8 mouse cellular contexts compared by ENCODE assay signal in the genomic region with DNA sequence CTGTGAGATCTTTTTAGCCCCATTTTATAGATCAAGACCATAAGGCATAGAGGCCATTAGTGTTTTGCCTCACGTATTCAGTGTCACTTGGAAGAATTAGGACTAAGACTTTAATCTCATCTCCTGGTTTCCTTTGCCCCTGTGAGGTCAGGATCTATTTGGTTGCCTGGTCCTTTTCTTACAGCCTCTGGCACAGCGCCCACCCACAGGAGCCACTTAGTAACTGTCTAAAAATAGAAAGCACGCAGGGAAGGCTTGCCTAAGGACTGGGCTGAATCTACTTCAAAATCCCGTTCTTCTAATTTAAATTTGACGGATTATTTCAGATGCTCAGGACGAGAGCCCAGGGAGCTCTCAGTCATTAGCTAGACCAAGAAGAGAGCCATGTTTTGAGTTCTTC. TPM values are rescaled to one million over a fixed set of nuclear protein-coding genes. Genes with fewer than 3 reads are reported as not detected.
A peak's percentile ranks its signal among the peaks of the same experiment; 100 is the strongest.
DNase-seq lines count a peak whose midpoint lies in the region.

No protein-coding gene starts in this region.

- DNase-seq in cerebellum, postnatal 14 days, result peak; percentile 71 to 79
- DNase-seq in cerebellum, adult 8-10 months, result no peak
- DNase-seq in MN1 (ENCODE audit: low spot score), result peak; percentile 86
- DNase-seq in heart, adult 8-10 months (ENCODE audit: low spot score), result peak; percentile 54
- peak; percentile 73 for DNase-seq in kidney, postnatal 14 days
- no peak for DNase-seq in c-Kit-positive CD71-positive TER-119-positive erythroid progenitor cells, embryonic 14.5 days (ENCODE audit: low spot score)
- DNase-seq in layer of hippocampus, postnatal 36 days, result no peak
- DNase-seq in thymus, postnatal 25 days, result no peak

RNA-seq across cellular contexts. Expression of gene Metap2, which starts 21.8 kb away (rescaled TPM):
- 100 to 1,000 TPM in 2 of 4 experiments, 10 to 100 TPM in 2; 90.8 to 130 (median 107) TPM for total RNA-seq in heart, adult 8-10 months (2022)
- 100 to 1,000 TPM; 120 to 127 TPM for total RNA-seq in layer of hippocampus, postnatal 36 days (2021)

Comparison
In these comparisons a context has a peak if more than half of its experiments do, and no peak if none do; other contexts are left out.
1. DNase-seq: peak in cerebellum, postnatal 14 days (2 of 2), MN1 (single experiment), heart, adult 8-10 months (single experiment) and kidney, postnatal 14 days (single experiment); none in cerebellum, adult 8-10 months (single experiment), c-Kit-positive CD71-positive TER-119-positive erythroid progenitor cells, embryonic 14.5 days (single experiment), layer of hippocampus, postnatal 36 days (0 of 2) and thymus, postnatal 25 days (single experiment).